Mouse (Mus musculus): ENCODE measurements around the gene Slc12a7.

DNA sequence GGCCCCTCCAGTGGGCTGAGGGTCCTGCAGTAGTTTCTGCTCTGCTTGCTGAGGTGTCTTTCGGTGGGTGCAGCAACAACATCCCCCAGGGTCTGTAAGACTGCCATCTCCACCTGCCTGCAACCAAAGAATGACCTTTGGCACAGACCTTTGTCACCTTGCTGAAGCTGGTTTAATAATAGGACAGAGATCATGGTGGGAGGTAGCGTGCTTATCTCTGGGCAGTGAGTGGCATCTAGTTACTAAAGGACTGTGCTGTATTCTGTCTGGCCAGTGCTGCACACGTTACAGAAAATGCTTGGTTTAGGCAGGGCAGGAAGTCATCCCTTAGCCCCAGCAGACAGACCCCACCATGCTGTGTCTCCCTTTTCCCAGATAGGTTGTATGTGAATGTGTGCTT, 22.9 kb downstream of the Slc12a7 start:
- TF ChIP-seq POLR2A (IDR thresholded peaks at IDR 0.05; ENCODE audit: control insufficient read depth, low read depth, low read length) (no peak), CTCF (IDR thresholded peaks at IDR 0.05; ENCODE audit: control insufficient read depth, insufficient read depth, insufficient replicate concordance, low read depth, low read length) (no peak)

All from testis, adult 2 months (tissue).